Mouse (Mus musculus) liver, adult (tissue): ENCODE data around the gene Ube2o.

Source experiments
- GATA4 ChIP-seq: IDR thresholded peaks from 2 replicates; pipeline ENCODE4 v1.6.1; 2014; ENCODE audit warnings: mild to moderate bottlenecking, low read length; ENCODE audit not compliant: insufficient replicate concordance

The Ube2o gene

DNA sequence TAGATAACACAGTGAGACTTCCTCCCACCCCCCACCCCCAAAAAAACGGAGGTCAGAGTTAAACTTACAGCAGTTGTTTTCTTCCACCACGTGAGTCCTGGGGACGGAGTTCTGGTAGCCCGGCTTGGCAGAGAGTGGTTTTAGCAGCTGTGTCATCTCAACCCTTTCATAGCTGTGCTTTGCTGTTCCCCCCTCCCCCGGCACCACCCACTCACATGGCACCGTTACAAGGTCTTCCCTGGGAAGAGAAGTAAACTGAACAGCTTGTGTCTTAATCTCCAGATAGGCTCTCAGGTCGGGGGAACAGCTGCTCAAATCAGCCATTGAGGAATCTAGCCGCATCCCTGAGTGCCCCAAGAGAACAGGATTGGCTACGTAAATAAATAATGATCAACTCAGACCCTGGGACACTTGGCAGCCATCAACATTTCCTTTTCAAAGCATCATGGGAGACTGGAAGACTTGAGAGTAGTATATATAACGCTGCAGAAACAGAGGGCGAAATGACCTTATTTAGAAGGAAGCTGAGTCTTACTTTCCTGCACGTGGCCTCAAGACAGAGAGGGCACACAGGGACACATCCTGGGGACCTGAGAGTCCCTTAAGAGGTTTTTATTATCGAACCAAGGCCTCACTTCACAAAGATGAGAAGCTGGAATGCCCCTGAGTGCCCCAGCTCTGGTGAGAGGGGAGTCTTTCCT, 86.6 kb downstream of the Ube2o start:
- TF ChIP-seq GATA4 = no peak

DNA sequence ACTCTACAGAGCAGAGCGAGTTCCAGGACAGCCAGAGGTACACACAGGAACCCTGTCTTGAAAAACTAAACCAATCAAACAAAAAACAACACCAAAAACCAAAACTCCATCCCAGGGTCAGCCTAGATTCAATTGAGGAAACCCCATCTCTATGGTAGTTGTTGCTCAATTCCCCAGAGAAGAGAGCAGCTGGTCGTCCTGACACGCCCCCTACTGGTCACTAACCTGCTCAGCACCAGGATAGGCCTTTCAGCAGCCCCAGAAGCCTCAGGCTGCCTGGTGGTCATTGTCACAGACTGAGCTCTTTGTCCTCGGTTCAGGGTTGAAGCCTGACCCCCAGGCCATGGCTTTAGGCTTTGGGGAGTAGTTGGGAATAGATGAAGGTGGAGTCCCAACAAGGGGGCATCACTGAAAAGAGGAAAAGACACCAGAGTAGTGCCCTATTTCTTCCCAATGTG, 87.4 kb downstream of the Ube2o start, which contains the start of gene Prpsap1:
TSS of gene Prpsap1 (minus strand) at position 408 of the 458 bp plus-strand sequence.
- no peak for TF ChIP-seq GATA4

DNA sequence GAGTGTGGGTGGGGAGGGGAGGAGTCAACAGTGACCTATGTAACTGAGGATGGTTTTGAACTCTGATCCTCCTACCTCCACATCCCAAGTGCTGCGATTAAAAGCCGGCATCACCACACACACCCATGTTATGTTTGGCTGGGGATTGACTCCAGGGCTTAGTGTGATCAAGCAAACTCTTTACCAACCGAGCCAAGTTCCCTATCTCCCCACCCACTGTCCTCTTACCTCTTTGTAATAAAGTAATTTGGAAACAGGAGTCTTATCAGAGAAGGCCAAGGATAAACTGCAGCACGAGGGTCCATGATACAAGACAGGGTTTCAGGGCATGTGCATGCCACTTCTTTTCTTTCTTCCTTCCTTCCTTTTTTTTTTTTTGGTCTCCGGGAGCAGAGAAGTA, 88.1 kb downstream of the Ube2o start:
- no peak for TF ChIP-seq GATA4

DNA sequence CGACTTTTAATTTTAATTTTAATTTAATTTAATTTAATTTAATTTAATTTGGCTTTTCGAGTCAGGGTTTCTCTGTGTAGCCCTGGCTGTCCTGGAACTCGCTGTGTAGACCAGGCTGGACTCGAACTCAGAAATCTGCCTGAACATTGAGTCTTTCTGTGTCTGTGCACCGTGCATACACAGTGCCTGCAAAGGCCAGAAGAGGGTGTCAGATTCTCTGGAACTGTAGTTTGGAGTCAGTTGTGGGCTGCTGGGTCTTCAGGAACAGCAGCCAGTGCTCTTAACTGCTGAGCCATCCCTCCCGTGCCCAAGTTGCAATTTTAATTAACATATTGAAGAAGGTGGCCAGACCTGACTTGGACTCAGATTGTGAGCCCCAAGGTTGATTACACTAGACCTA, 89.9 kb downstream of the Ube2o start:
- TF ChIP-seq GATA4 = no peak

DNA sequence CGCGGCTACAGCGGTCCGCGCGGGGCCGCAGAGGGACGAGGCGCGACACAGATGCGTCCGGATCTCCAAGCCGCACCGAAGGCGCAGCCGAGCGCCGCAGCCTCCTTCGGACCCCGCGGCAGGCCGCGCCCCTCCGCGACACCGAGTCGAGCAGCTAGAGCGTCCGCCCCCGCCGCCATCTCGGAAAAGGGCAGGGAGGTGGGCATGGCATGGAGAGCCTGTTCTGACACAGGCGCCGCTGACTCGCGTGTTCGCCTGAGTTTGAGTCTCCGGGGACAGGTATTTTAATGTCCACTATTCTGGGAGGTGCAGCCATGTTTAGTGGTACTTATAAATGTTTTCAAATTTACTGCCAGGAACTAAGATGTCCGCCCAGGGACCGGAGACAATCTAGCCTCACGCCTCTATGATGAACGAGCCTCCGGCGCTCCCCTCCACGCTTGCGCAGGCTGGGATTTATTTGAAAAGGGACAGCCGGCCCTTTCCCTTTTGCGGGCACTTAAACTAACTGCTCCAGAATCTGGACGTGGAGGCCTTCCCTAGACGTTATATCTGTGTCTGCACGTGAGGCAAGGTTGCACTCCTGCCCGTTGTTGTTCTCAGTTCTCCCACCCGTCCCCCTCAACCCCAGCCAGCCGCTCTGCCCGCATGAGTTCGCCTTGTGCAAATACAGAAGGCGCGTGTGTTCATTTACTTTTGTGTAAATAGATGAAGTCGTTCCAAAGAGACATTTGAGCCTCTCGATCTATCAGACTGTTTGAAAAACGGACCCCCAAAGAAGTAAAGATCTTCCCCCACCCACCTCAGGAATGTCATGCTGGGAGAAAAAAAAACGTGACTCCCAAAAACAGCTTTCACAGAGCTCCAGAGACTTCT, 90.8 kb downstream of the Ube2o start:
- TF ChIP-seq GATA4 = peak; percentile 27; the same call in 1 of the 2 replicates

DNA sequence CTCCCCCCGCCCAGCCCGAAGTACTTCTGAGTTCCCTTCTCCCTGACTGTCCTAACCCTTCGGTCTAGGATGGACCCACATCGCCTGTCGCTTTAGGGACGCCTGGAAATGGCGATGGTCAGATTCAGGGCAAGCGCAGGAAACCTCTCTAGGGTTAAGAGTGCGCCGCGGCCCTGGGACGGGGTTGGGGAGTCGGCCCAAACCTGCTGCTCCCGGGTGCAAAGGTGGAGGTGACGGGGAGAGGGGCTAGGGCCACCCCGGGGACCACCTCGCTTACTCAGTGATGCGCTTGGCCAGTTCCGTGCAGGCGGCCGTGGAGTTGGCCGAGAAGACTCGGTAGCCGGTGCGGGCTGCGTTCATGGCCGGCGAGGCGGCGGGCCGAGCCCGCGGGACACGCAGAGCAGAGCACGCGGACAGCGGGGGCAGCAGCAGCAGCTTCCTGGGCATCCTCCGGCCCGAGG, 91.4 kb downstream of the Ube2o start:
- no peak for TF ChIP-seq GATA4

DNA sequence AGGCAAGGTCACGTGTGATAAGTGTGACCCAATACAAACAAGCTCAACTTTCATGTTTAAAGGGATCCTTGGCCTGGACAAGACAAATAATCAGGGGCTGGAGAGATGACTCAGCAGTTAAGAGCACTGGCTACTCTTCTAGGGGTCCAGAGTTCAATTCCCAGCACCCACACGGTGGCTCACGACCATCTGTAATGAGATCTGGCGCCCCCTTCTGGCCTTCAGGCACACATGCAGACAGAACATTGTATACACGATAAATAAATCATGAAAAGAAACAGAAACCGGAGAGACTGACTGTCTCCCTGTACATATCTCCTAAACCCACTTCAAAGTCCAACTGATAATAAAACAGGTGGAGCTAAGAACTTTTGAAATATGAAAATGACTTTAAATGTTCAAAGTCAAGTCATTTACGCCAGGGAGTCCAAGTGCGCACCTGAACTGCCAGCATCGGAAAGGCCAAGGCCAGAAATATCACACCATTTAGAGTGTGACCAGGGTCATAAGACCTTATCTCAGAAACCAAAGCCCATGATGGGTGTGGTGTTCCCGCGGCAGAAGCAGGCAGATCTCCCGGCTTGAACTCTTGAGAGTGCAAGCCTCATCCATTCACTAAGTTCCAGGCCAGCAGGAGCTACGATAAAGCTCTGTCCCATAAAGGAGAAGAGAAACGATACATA, 92.4 kb downstream of the Ube2o start:
- no peak for TF ChIP-seq GATA4

DNA sequence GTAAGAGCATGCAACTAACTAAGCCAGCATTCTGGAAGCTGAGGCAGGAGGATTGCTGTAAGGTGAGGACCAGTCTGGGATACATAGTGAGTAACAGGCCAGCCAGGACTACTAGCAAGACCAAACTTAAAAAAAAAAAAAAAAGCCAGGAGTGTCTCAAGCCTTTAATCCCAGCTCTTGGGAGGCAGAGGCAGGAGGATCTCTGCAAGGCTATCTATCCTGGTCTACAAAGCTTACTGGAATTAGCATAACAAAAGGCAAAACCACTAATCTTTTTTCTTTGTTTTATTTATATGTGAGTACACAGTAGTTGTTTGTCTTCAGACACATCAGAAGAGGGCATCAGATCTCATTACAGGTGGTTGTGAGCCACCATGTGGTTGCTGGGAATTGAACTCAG, 93.0 kb downstream of the Ube2o start:
- TF ChIP-seq GATA4 = no peak
